Mouse (Mus musculus) E14TG2a.4 (cell line): ENCODE measurements around the gene Napb.

Source experiments
- CTCF ChIP-seq: conservative IDR thresholded peaks from 2 replicates; pipeline ENCODE4 v1.5.1; 2014; ENCODE audit warnings: low read length
- NANOG ChIP-seq: IDR thresholded peaks from 2 replicates; pipeline ENCODE4 v1.6.1; 2014; ENCODE audit warnings: borderline replicate concordance, low read length, mixed read lengths
- POU5F1 ChIP-seq: IDR thresholded peaks from 2 replicates; pipeline ENCODE4 v1.6.1; 2014; ENCODE audit warnings: low read length, borderline replicate concordance

DNA sequence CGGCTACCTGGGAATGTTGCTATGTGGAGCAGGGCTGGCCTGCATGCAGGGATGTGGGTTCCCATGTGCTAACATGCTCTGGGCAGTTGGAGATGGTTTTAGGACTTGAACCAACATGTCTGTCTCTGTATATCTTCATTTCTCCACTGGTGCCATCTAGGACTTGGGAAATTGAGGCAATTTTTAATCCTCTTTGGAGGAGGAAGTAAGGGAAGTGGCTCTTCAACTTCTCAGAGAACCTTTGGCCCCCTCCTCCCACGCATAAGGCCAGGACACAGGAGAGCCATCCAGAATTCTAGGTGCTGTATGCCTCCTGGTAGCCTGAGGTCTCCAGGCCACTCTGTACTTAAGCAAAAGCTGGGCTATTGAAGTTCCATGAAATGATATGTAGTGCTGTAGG lies 47.3 kb downstream of the Napb start:
- TF ChIP-seq CTCF (no peak), NANOG (no peak), POU5F1 (no peak)
